Mouse (Mus musculus) stomach, embryonic 15.5 days (tissue): ENCODE measurements around the gene Lrrc32. TPM values are rescaled to one million over a fixed set of nuclear protein-coding genes. Genes with fewer than 3 reads are reported as not detected.

Experiments used
- ATAC-seq: fragments of 200-750 bp; cut with Nextera tagmentation; 2 replicates; pipeline ENCODE4 v1.8.0; 2017; ENCODE audit warnings: low read depth, moderate number of reproducible peaks, moderate TSS enrichment; ENCODE audit not compliant: insufficient read depth, low FRiP score
- H3K27ac ChIP-seq: fragments of 300-500 bp; sonication (generic); 2 replicates; pipeline ENCODE4 v1.5.1; 2015; ENCODE audit warnings: mild to moderate bottlenecking, inconsistent platforms
- H3K27me3 ChIP-seq: fragments of 300-500 bp; sonication (generic); replicated peaks from 2 replicates; pipeline ENCODE4 v1.6.1; 2015; ENCODE audit warnings: inconsistent platforms
- H3K36me3 ChIP-seq: fragments of 300-500 bp; sonication (generic); 2 replicates; pipeline ENCODE4 v1.6.1; 2015; ENCODE audit warnings: inconsistent platforms
- H3K4me1 ChIP-seq: fragments of 300-500 bp; sonication (generic); 2 replicates; pipeline ENCODE4 v1.6.1; 2015; ENCODE audit warnings: inconsistent platforms
- H3K4me2 ChIP-seq: fragments of 300-500 bp; sonication (generic); 2 replicates; pipeline ENCODE4 v1.6.1; 2015; ENCODE audit warnings: mild to moderate bottlenecking, inconsistent platforms
- H3K4me3 ChIP-seq: fragments of 300-500 bp; sonication (generic); replicated peaks from 2 replicates; pipeline ENCODE4 v1.5.1; 2015; ENCODE audit warnings: inconsistent platforms
- H3K9ac ChIP-seq: fragments of 300-500 bp; sonication (generic); 2 replicates; pipeline ENCODE4 v1.6.1; 2015; ENCODE audit warnings: inconsistent platforms
- H3K9me3 ChIP-seq: fragments of 300-500 bp; sonication (generic); 2 replicates; pipeline ENCODE4 v1.6.1; 2016; ENCODE audit warnings: inconsistent platforms
- WGBS: fragments of 180-500 bp; shearing (Covaris S2); methylation state at CpG from one replicate; pipeline ENCODE4 v1.1.7; 2015; 5-methylcytosine and 5-hydroxymethylcytosine counted together
- polyA plus RNA-seq: library from polyadenylated mRNA; unstranded; fragments of >200 nt; fragmentation: Nextera tagmentation; extraction: Ambion mirVana; gene quantifications from 2 replicates; pipeline ENCODE4 v1.2.1, GENCODE M21; 2015

The Lrrc32 gene
- 9.8 TPM in 2 replicates for polyA plus RNA-seq

DNA sequence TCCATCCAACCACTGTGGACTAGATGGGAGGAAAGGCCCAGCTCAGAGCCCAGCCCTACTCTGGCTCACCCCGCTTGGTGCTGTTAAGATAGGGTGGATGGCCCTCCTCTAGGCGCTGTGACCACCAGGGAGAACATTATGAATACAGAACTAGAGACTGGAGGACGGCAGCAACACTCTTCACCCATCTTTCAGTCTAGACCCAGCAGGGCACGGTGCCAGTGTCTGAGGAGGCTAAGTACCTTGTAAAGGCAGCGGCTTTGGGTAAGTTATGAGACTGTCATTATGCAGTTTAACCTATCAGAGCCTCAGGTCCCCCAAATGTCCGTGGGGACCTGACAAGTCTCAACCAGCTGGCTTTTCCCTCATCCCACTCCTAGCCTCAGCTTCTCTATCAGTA, at the start of gene Lrrc32:
TSS of gene Lrrc32 (plus strand) at position 153 of the 400 bp plus-strand sequence.
- ATAC-seq = no peak
- no peaks in the 10 kb centered on the region for H3K9me3 ChIP-seq
- H3K4me3 ChIP-seq = peak within 1 kb of the TSS; percentile 55
- no peaks in the 10 kb centered on the region for H3K27me3 ChIP-seq
- H3K4me1 ChIP-seq = peaks cover 22% of the 10 kb centered on the region; the same call in 1 of the 2 replicates
- H3K4me2 ChIP-seq = peak within 1 kb of the TSS; percentile 91
- peak within 1 kb of the TSS; percentile 42; the same call in 1 of the 2 replicates for H3K9ac ChIP-seq
- no peak within 1 kb of the TSS for H3K27ac ChIP-seq
- WGBS = 55% methylated on average over 6 of the region's 6 CpGs
- no peaks in the 10 kb centered on the region for H3K36me3 ChIP-seq

- H3K27ac ChIP-seq = no peak within 1 kb of the TSS
- no peaks in the 10 kb centered on the region for H3K27me3 ChIP-seq
- no peak for ATAC-seq
- 44% methylated on average over 10 of the region's 10 CpGs for WGBS
- no peaks in the 10 kb centered on the region for H3K36me3 ChIP-seq
- no peak within 1 kb of the TSS for H3K9ac ChIP-seq
- H3K4me3 ChIP-seq = no peak within 1 kb of the TSS
- no peaks in the 10 kb centered on the region for H3K4me1 ChIP-seq
- H3K9me3 ChIP-seq = no peaks in the 10 kb centered on the region
- H3K4me2 ChIP-seq = no peak within 1 kb of the TSS
Observed at GRCm38 (mm10) chr7:98439956-98440466, 49.1 kb upstream of the Lrrc32 start, which contains the start of gene Gucy2d. TSS of gene Gucy2d (plus strand) at chr7:98440416.

- Histone ChIP-seq H3K36me3 (no peaks in the 10 kb centered on the region), H3K9ac (no peak overlapping the region), H3K4me2 (no peak overlapping the region), H3K9me3 (no peaks in the 10 kb centered on the region), H3K27me3 (no peaks in the 10 kb centered on the region), H3K4me1 (no peaks in the 10 kb centered on the region), H3K27ac (no peak overlapping the region), H3K4me3 (no peak overlapping the region)
- ATAC-seq = no peak
- 64% methylated on average over 3 of the region's 3 CpGs for WGBS
Observed at GRCm38 (mm10) chr7:98446873-98447272, 42.2 kb upstream of the Lrrc32 start.

DNA sequence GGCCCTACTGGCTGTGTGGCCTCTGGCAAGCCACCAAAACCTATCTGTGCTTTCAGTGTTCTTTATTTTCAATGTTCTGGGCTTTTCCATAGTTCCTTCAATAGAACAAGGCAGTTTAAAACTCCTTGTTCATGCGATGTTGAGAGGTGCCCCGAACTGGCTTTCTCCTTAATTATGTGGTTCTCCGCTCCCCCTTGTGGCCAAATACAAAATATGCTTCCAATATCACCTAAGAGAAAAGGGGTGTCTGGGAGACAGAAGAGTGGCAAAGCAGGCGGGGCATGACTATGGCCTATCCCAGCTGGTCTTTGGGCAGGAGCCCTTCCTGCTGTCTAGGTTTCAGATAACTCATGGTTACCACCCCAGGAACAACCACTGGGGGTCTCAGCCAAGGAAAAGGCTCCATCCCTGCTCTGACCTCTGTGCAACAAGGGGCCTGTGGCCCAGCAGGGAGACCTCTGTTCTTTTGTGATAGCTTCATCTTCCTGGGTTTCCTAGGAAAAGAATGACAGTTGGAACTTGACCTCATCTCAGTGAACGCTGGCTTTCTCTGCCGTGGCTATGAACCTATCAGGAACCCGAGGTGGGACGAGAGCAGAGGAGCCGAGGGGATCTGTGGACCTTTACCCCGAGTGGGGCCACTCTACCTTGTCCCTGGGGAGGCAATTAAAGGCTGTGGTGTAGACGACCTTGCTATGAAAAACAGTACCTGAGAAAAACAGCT, 41.3 kb upstream of the Lrrc32 start:
- ATAC-seq = no peak
- H3K9me3 ChIP-seq = no peaks in the 10 kb centered on the region
- H3K27me3 ChIP-seq = no peaks in the 10 kb centered on the region
- WGBS = 62% methylated on average over 11 of the region's 11 CpGs
- no peak overlapping the region for H3K27ac ChIP-seq
- H3K9ac ChIP-seq = no peak overlapping the region
- H3K4me1 ChIP-seq = no peaks in the 10 kb centered on the region
- H3K4me2 ChIP-seq = no peak overlapping the region
- H3K36me3 ChIP-seq = no peaks in the 10 kb centered on the region
- no peak overlapping the region for H3K4me3 ChIP-seq

DNA sequence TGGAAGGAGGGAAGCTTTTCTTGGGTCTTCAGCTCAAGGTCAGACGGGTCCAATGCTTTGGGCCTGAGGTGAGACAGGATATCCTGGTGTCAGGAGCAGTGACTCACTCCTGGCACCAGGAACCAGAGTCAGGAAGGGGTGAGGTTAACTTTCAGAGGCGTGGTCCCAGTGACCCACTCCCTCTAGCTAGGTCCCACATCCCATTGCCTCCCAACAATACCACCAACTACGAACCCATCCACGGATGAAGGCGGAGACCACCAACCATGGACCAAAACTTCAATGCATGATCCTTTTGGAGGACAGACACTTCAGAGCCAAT, 40.8 kb upstream of the Lrrc32 start:
- WGBS = 82% methylated on average over 5 of the region's 5 CpGs
- Histone ChIP-seq H3K36me3 (no peaks in the 10 kb centered on the region), H3K27ac (no peak overlapping the region), H3K4me2 (no peak overlapping the region), H3K4me3 (no peak overlapping the region), H3K4me1 (no peaks in the 10 kb centered on the region), H3K27me3 (no peaks in the 10 kb centered on the region), H3K9me3 (no peaks in the 10 kb centered on the region), H3K9ac (no peak overlapping the region)
- no peak for ATAC-seq

DNA sequence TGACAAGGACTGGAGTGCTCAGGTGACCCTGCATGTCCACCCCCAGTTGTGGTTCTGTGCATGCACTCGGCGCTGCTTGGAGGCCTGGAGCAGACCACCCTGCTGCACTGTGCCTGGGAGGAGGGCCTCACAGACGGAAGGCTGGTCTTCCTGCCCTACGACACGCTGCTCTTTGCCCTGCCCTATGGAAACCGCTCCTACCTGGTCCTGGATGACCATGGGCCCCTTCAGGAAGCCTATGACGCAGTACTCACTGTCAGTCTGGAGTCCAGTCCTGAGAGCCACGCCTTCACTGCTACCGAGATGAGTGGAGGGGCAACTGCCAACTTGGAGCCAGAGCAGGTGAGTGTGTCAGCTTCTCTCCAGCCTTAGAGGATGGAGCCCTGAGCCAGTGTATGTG, 39.4 kb upstream of the Lrrc32 start:
- Histone ChIP-seq H3K9ac (no peak overlapping the region), H3K4me1 (no peaks in the 10 kb centered on the region), H3K9me3 (no peaks in the 10 kb centered on the region), H3K27me3 (no peaks in the 10 kb centered on the region), H3K27ac (no peak overlapping the region), H3K36me3 (no peaks in the 10 kb centered on the region), H3K4me3 (no peak overlapping the region), H3K4me2 (no peak overlapping the region)
- 72% methylated on average over 9 of the region's 9 CpGs for WGBS
- ATAC-seq = no peak

- H3K4me1 ChIP-seq = no peaks in the 10 kb centered on the region
- H3K9me3 ChIP-seq = no peaks in the 10 kb centered on the region
- WGBS = 62% methylated on average over 10 of the region's 10 CpGs
- no peak overlapping the region for H3K27ac ChIP-seq
- H3K27me3 ChIP-seq = no peaks in the 10 kb centered on the region
- H3K4me2 ChIP-seq = no peak overlapping the region
- no peak overlapping the region for H3K4me3 ChIP-seq
- H3K9ac ChIP-seq = no peak overlapping the region
- no peak for ATAC-seq
- H3K36me3 ChIP-seq = no peaks in the 10 kb centered on the region
Observed at GRCm38 (mm10) chr7:98454397-98455120, 34.5 kb upstream of the Lrrc32 start.

DNA sequence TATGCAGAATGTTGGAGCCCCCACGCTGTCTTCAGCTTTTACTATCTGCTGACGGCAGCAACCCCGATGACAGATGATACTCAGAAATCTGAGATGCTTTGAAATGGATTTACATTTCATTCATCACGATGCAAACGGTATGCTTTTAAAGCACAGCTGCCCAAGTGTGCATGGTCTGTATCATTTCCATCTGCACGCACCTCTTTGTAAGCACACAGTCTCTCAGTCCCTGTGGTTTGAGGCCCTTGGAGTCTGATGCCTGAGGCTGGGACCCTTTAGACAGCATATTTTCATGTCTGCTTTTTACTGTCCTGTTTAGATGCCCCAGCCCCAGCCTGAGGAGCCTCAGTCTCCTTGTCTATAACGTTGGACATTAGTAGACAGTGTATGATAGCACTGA, 28.8 kb upstream of the Lrrc32 start:
- no peak for ATAC-seq
- H3K27ac ChIP-seq = no peak overlapping the region
- no peak overlapping the region for H3K9ac ChIP-seq
- H3K4me1 ChIP-seq = no peaks in the 10 kb centered on the region
- no peak overlapping the region for H3K4me2 ChIP-seq
- no peaks in the 10 kb centered on the region for H3K27me3 ChIP-seq
- 43% methylated on average over 7 of the region's 7 CpGs for WGBS
- H3K36me3 ChIP-seq = no peaks in the 10 kb centered on the region
- no peaks in the 10 kb centered on the region for H3K9me3 ChIP-seq
- H3K4me3 ChIP-seq = no peak overlapping the region

GRCm38 (mm10) chr7:98469089-98469488, 20.0 kb upstream of the Lrrc32 start:
- Histone ChIP-seq H3K4me3 (no peak overlapping the region), H3K27me3 (no peaks in the 10 kb centered on the region), H3K36me3 (no peaks in the 10 kb centered on the region), H3K27ac (no peak overlapping the region), H3K9me3 (no peaks in the 10 kb centered on the region), H3K4me2 (no peak overlapping the region), H3K9ac (no peak overlapping the region), H3K4me1 (no peaks in the 10 kb centered on the region)
- ATAC-seq = no peak
- WGBS = 68% methylated on average over 3 of the region's 3 CpGs

GRCm38 (mm10) chr7:98472529-98472928, 16.6 kb upstream of the Lrrc32 start:
- H3K4me3 ChIP-seq = no peak overlapping the region
- H3K27ac ChIP-seq = no peak overlapping the region
- 75% methylated on average over 2 of the region's 2 CpGs for WGBS
- no peaks in the 10 kb centered on the region for H3K4me1 ChIP-seq
- no peaks in the 10 kb centered on the region for H3K36me3 ChIP-seq
- ATAC-seq = no peak
- H3K27me3 ChIP-seq = no peaks in the 10 kb centered on the region
- no peaks in the 10 kb centered on the region for H3K9me3 ChIP-seq
- H3K4me2 ChIP-seq = no peak overlapping the region
- no peak overlapping the region for H3K9ac ChIP-seq

DNA sequence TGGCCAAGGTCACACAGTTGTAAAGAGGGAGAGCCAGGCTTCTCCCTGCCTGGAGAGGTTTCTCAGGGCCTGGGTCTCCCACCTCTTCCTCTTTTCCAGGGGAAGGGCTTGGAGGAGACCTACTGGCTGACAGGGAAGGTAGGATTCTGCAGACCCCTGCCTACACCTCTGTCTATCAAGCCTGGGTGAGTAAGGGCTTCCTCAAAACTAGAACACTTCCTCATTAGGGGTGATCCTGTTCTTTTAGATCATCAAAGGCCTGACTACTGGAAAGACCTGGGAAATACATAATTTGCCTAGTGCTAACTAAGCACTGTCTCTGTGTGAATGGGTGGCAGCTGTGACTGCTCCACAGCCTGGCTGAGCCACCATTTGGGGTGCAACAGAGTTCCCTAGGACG, 14.5 kb upstream of the Lrrc32 start:
- H3K9ac ChIP-seq = no peak overlapping the region
- no peak for ATAC-seq
- WGBS = 89% methylated on average over 1 of the region's 1 CpGs
- H3K9me3 ChIP-seq = no peaks in the 10 kb centered on the region
- no peak overlapping the region for H3K27ac ChIP-seq
- no peak overlapping the region for H3K4me3 ChIP-seq
- no peak overlapping the region for H3K4me2 ChIP-seq
- H3K4me1 ChIP-seq = no peaks in the 10 kb centered on the region
- no peaks in the 10 kb centered on the region for H3K36me3 ChIP-seq
- no peaks in the 10 kb centered on the region for H3K27me3 ChIP-seq

DNA sequence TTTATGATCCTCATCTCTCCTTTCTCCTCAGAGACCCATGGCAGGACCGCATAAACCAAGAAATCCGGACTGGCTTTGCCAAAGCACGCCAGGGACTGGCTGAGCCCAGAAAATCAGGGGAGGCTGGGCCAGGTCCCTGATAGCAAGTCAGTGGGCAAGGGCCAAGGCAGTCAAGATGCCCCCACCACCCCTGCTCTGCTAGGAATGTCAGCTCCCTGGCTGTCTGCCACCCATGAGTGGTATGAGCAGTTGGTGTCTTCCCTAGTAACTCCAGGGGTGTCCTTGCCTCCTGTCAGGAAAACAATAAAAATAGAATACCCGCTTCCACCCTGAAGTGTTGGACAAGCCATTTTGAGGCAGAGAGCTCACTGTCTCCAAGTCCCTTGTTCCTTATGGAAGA, 11.9 kb upstream of the Lrrc32 start:
- ATAC-seq = no peak
- H3K9ac ChIP-seq = no peak overlapping the region
- WGBS = 81% methylated on average over 4 of the region's 4 CpGs

More for the DNA sequence above, 11.9 kb upstream of the Lrrc32 start:
- Histone ChIP-seq H3K9me3 (no peaks in the 10 kb centered on the region), H3K4me2 (no peak overlapping the region), H3K27me3 (no peaks in the 10 kb centered on the region), H3K27ac (no peak overlapping the region), H3K4me1 (peaks cover under 1% of the 10 kb centered on the region; the same call in 1 of the 2 replicates), H3K36me3 (no peaks in the 10 kb centered on the region), H3K4me3 (no peak overlapping the region)
